Mouse (Mus musculus) adrenal gland, postnatal 14 days (tissue): ENCODE measurements at regions not wholly inside any gene's neighbourhood (a gene's known extent, or its start where the extent isn't known, plus 50 kb on each side); places are given as distances from the start of the nearest gene placed in this dataset.

Experiments
- DNase-seq: peaks from one replicate; pipeline ENCODE4 v3.0.0; 2021; ENCODE audit warnings: mixed read lengths

GRCm38 (mm10) chr14:91889141-91889631, 2001.3 kb downstream of the Pcdh9 start:
- DNase-seq, result peak; percentile 35

GRCm38 (mm10) chr14:91865935-91866664, 2024.4 kb downstream of the Pcdh9 start:
- no peak for DNase-seq

DNA sequence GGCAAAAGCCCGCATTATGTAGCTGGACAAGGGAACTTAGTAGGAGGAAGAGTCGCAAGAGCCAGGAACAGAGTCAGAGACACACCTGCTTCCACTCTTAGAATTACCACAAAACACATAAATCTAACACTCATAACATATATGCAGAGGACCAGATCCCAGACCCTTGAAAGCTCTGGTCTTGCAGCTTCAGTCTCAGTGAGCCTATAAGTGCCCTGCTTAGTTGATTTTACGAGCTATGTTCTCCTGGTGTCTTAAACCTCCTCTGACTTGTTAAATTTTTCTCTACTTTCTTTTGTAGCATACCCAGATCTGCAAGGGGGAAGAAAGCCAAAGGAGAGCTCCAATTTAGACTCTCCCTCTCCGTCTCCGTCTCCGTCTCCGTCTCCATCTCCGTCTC, 2038.2 kb downstream of the Pcdh9 start:
- DNase-seq, result no peak
